Mouse (Mus musculus): Measurements from ENCODE around the gene Mars. TPM values are rescaled to one million over a fixed set of nuclear protein-coding genes. Genes with fewer than 3 reads are reported as not detected.

The Mars gene
- polyA plus RNA-seq, 1 experiment from 2014 or later = 108 TPM

DNA sequence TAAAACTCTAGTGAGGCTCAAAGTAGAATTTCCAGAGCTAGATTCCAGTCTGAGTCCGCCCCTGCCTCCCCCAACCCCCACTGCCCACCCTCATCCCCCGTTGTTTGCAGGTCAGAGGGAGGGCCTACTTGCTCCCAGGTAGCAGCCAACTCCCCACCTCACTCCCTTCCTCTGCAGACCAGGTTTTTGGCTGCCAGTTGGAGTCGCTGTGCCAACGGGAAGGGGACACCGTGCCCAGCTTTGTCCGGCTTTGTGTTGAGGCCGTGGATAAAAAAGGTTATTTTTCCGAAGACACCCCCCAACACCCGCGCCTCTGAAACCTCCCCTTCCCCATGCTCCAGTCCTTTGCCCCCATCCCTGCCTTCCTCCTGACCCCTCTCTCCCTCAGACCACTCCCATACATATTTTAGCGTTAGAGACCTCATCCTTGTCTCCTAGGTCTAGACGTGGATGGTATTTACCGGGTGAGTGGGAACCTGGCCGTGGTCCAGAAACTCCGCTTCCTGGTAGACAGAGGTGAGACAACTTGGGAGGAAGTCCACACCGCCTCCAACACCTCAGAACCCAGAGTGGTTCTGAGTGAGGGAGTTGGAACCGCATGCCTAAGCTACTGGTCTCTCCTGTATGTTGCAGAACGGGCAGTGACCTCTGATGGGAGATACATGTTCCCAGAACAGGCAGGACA lies 16.0 kb upstream of the Mars start:
- H3K27ac ChIP-seq (ENCODE audit: low read length) = no peak overlapping the region
- WGBS = 49% methylated on average over 18 of the region's 18 CpGs
- no peak overlapping the region for H3K9ac ChIP-seq (ENCODE audit: low read depth, low read length)
- H3K9me3 ChIP-seq (ENCODE audit: control insufficient read depth, low read length) = no peaks in the 10 kb centered on the region
- no peak overlapping the region for H3K4me3 ChIP-seq (ENCODE audit: low read length)
- H3K36me3 ChIP-seq (ENCODE audit: control insufficient read depth, insufficient read depth, low read length) = no peaks in the 10 kb centered on the region
- no peak overlapping the region for H3K4me2 ChIP-seq (ENCODE audit: low read depth, low read length)
- peaks cover 17% of the 10 kb centered on the region for H3K27me3 ChIP-seq (replicated peaks; ENCODE audit: control insufficient read depth, insufficient read depth, low read length)
- H3K4me1 ChIP-seq (ENCODE audit: control insufficient read depth, insufficient read depth, low read length) = peaks cover 18% of the 10 kb centered on the region
- no peak for ATAC-seq

DNA sequence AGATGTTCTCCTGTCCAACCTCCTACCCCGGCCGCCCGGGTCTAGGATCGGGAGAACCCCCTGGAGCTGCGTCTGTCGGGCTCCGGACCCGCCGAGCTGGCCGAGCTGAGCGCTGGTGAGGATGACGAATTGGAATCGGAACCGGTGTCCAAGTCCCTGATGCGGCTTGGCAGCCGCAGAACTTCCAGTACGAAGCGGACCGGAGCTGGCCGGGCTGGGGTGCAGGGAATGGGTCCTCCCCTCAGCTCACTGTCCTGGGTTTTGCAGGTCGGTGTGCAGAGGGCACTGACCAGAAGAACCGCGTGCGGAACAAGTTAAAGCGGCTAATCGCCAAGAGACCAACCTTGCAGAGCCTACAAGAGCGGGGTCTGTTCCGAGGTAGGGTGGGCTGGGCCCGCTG lies 15.2 kb upstream of the Mars start:
- Histone ChIP-seq H3K27me3 (replicated peaks; ENCODE audit: control insufficient read depth, insufficient read depth, low read length) (peaks cover 17% of the 10 kb centered on the region), H3K4me2 (ENCODE audit: low read depth, low read length) (peak overlapping the region; percentile 96), H3K9ac (ENCODE audit: low read depth, low read length) (peak overlapping the region; percentile 72), H3K4me1 (ENCODE audit: control insufficient read depth, insufficient read depth, low read length) (peaks cover 19% of the 10 kb centered on the region), H3K9me3 (ENCODE audit: control insufficient read depth, low read length) (no peaks in the 10 kb centered on the region), H3K36me3 (ENCODE audit: control insufficient read depth, insufficient read depth, low read length) (no peaks in the 10 kb centered on the region), H3K4me3 (ENCODE audit: low read length) (peak overlapping the region; percentile 62), H3K27ac (ENCODE audit: low read length) (no peak overlapping the region)
- ATAC-seq = no peak
- WGBS = 10% methylated on average over 29 of the region's 29 CpGs

DNA sequence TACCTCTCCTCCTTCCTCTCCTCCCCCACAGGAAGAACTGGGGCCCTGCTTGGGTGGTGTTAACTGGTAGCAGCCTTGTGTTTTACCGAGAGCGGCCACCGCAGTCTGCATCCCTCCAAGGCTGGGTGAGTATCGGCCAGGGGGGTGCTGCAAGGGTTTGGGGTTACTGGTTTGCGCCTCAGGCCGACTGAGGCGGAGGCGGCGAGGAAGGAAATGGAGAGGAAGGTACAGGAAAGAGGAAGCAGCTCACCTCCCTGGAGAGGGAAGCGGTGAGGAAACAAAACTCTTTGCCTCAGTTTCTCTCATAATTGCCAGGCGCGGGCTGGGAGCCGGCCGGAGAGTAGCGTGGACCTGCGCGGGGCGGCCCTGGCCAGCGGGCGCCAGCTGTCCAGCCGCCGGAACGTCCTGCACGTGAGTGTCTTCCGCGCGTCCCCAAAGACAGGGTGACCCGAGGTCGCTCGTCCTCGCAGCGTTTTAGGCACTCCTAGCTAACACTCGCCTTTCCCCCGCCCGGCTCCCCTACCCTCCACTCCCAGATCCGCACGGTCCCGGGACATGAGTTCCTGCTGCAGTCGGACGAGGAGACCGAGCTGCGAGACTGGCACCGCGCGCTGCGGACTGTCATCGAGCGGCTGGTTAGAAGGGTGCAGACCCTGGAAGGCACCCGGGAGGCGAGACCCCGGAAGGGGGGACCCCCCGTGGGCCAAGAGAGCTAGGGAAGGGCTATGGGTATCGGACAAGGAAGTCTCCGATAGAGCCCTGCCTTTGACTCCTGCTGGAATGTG lies 14.6 kb upstream of the Mars start:
- Histone ChIP-seq H3K9ac (ENCODE audit: low read depth, low read length) (peak overlapping the region; percentile 72), H3K4me1 (ENCODE audit: control insufficient read depth, insufficient read depth, low read length) (peaks cover 19% of the 10 kb centered on the region), H3K36me3 (ENCODE audit: control insufficient read depth, insufficient read depth, low read length) (no peaks in the 10 kb centered on the region), H3K27me3 (replicated peaks; ENCODE audit: control insufficient read depth, insufficient read depth, low read length) (peaks cover 17% of the 10 kb centered on the region), H3K4me2 (ENCODE audit: low read depth, low read length) (peak overlapping the region; percentile 96), H3K4me3 (ENCODE audit: low read length) (peak overlapping the region; percentile 62), H3K9me3 (ENCODE audit: control insufficient read depth, low read length) (no peaks in the 10 kb centered on the region), H3K27ac (ENCODE audit: low read length) (no peak overlapping the region)
- 2% methylated on average over 54 of the region's 54 CpGs for WGBS
- ATAC-seq = peak; percentile 55

DNA sequence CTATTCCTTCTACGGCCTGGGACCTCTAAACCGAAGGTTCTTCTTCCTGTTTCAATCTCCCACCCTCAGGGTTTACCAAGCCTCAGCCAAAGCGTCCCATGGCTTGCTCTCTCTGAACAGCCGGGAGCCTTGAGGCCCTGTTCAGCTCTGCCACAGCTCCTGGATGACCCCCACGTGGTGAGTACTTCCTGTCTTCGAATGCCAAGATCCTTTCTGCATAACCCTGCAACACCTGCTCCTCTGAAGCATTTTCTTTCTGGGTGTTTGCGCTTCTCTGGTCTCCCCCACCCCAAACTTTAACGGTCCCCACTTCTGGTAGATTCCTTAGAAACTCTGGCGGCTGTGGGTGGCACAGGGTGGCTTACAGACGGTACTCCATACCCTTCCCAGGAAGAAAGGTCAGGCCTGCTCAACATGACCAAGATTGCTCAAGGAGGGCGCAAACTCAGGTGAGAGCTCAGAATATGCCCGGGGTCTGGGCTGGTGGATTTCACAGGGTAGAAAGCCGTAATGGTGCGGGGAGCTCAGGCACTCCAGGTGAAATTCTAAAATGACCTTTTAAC lies 13.9 kb upstream of the Mars start:
- Histone ChIP-seq H3K4me3 (ENCODE audit: low read length) (peak overlapping the region; percentile 62), H3K27ac (ENCODE audit: low read length) (no peak overlapping the region), H3K4me1 (ENCODE audit: control insufficient read depth, insufficient read depth, low read length) (peaks cover 19% of the 10 kb centered on the region), H3K36me3 (ENCODE audit: control insufficient read depth, insufficient read depth, low read length) (no peaks in the 10 kb centered on the region), H3K27me3 (replicated peaks; ENCODE audit: control insufficient read depth, insufficient read depth, low read length) (peaks cover 17% of the 10 kb centered on the region), H3K9ac (ENCODE audit: low read depth, low read length) (peak overlapping the region; percentile 72), H3K9me3 (ENCODE audit: control insufficient read depth, low read length) (no peaks in the 10 kb centered on the region), H3K4me2 (ENCODE audit: low read depth, low read length) (peak overlapping the region; percentile 96)
- ATAC-seq = no peak; the same call in 1 of the 2 replicates
- 37% methylated on average over 14 of the region's 14 CpGs for WGBS

DNA sequence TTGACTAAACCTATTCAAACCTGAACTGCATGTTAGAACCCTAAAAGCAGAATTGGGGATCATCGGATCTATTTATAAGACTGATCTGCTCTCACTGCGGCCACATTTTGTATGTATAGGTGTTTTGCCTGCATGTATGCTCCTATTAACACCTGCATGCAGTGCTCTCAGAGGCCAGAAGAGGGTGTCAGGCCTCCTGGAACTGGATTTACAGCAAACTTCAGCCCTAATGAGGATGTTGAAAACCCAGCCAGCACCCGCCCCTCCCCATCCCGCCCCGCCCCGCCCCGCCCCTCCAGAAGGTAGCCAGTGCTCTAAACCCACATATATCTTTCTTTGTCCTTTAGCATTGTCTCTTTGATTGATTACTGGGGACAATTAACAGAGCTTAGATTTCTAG lies 12.9 kb upstream of the Mars start:
- H3K4me3 ChIP-seq (ENCODE audit: low read length) = no peak overlapping the region
- no peak overlapping the region for H3K27ac ChIP-seq (ENCODE audit: low read length)
- no peaks in the 10 kb centered on the region for H3K9me3 ChIP-seq (ENCODE audit: control insufficient read depth, low read length)
- H3K4me1 ChIP-seq (ENCODE audit: control insufficient read depth, insufficient read depth, low read length) = peaks cover 19% of the 10 kb centered on the region
- ATAC-seq = peak; percentile 15; the same call in 1 of the 2 replicates
- no peaks in the 10 kb centered on the region for H3K36me3 ChIP-seq (ENCODE audit: control insufficient read depth, insufficient read depth, low read length)
- H3K27me3 ChIP-seq (replicated peaks; ENCODE audit: control insufficient read depth, insufficient read depth, low read length) = peaks cover 16% of the 10 kb centered on the region
- H3K4me2 ChIP-seq (ENCODE audit: low read depth, low read length) = no peak overlapping the region
- 9% methylated on average over 7 of the region's 7 CpGs for WGBS
- no peak overlapping the region for H3K9ac ChIP-seq (ENCODE audit: low read depth, low read length)

DNA sequence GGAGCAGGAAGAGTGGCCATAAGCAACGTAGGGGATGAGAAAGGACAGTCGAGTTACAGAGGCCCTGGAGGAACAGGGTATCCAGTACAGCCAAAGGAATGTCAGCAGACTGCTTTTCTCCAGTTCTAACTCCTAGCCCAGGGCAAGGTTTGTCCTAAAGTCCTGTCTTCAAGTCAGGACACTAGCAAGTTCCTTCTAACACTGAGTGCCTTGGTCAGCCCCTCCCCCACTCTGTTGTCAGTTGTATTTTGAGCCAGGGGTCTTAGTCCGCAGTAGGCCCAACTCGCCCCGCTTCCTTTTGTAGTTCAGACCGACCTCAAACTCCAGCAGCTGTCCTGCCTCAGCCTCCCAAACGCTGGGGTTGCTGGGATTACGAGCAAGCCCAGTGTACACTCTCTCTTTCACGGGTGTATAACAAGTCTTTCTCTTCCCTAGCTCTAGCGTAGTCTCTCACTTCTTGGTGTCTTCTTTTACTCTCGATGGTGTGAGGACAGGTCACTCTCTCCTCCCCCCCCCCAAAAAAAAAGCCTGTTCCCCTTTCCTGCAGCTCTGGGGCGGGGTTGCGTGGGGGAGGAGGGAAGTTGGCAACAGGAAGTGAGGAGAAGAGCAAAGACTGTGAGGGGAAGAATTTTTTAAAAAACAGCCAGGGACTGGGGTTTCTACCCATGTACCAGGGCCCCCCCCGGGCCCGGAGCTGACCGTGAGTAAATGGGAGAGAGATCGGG lies 11.7 kb upstream of the Mars start:
- Histone ChIP-seq H3K4me1 (ENCODE audit: control insufficient read depth, insufficient read depth, low read length) (peaks cover 19% of the 10 kb centered on the region), H3K27ac (ENCODE audit: low read length) (no peak overlapping the region), H3K27me3 (replicated peaks; ENCODE audit: control insufficient read depth, insufficient read depth, low read length) (peaks cover 14% of the 10 kb centered on the region), H3K4me2 (ENCODE audit: low read depth, low read length) (no peak overlapping the region), H3K9ac (ENCODE audit: low read depth, low read length) (no peak overlapping the region), H3K9me3 (ENCODE audit: control insufficient read depth, low read length) (no peaks in the 10 kb centered on the region), H3K4me3 (ENCODE audit: low read length) (peak overlapping the region; percentile 18), H3K36me3 (ENCODE audit: control insufficient read depth, insufficient read depth, low read length) (no peaks in the 10 kb centered on the region)
- WGBS = 76% methylated on average over 17 of the region's 17 CpGs
- no peak for ATAC-seq

DNA sequence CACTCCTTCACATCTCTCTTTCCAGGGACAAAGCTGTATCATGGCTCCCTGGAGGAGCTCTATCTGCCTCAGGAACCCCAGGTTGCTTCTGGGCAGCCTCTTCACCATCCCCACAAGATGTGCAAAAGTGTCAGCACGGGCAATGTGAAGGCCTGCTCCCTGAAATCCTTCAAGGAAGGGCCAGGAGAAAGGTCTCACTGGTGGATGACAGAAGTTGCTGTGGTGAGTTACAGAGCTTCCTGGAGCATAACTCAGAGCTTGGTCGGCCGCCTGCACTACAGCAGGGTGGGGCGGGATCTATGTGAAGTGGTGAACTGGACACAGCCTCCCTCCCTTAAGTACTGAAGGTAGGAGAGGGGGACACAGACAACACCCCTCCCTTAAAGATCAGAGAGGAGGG lies 11.1 kb upstream of the Mars start:
- ATAC-seq = no peak
- no peak overlapping the region for H3K4me3 ChIP-seq (ENCODE audit: low read length)
- 0 out of 2 replicates have a peak overlapping the region, but pooled peaks have one; percentile 2 for H3K9ac ChIP-seq (ENCODE audit: low read depth, low read length)
- no peaks in the 10 kb centered on the region for H3K9me3 ChIP-seq (ENCODE audit: control insufficient read depth, low read length)
- H3K27ac ChIP-seq (ENCODE audit: low read length) = 0 out of 2 replicates have a peak overlapping the region, but pooled peaks have one; percentile 8
- peaks cover 9% of the 10 kb centered on the region for H3K27me3 ChIP-seq (replicated peaks; ENCODE audit: control insufficient read depth, insufficient read depth, low read length)
- H3K4me2 ChIP-seq (ENCODE audit: low read depth, low read length) = no peak overlapping the region
- peaks cover 19% of the 10 kb centered on the region for H3K4me1 ChIP-seq (ENCODE audit: control insufficient read depth, insufficient read depth, low read length)
- H3K36me3 ChIP-seq (ENCODE audit: control insufficient read depth, insufficient read depth, low read length) = no peaks in the 10 kb centered on the region
- 54% methylated on average over 4 of the region's 4 CpGs for WGBS

DNA sequence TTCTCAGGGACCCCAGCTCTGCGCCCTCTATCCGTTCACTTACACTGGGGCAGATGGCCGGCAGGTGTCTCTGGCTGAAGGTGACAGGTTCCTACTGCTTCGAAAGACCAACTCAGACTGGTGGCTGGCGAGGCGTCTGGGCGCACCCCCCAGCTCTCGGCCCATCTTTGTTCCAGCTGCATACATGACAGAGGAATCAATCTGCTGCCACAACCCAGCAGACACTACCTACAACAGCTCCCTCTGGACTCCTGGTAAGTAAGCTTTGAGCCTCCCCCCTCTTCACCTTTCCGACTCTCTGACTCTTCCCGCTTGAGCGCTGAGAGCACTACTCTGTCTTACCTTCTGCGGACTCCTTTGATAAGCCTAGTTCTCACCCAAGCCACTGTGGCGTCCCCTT lies 10.6 kb upstream of the Mars start:
- no peaks in the 10 kb centered on the region for H3K36me3 ChIP-seq (ENCODE audit: control insufficient read depth, insufficient read depth, low read length)
- H3K4me2 ChIP-seq (ENCODE audit: low read depth, low read length) = no peak overlapping the region
- no peaks in the 10 kb centered on the region for H3K9me3 ChIP-seq (ENCODE audit: control insufficient read depth, low read length)
- no peak for ATAC-seq
- H3K4me1 ChIP-seq (ENCODE audit: control insufficient read depth, insufficient read depth, low read length) = peaks cover 19% of the 10 kb centered on the region
- H3K27me3 ChIP-seq (replicated peaks; ENCODE audit: control insufficient read depth, insufficient read depth, low read length) = 0 out of 2 replicates have a peak, but pooled peaks cover 5% of the 10 kb centered on the region
- WGBS = 58% methylated on average over 13 of the region's 13 CpGs
- H3K4me3 ChIP-seq (ENCODE audit: low read length) = no peak overlapping the region
- H3K27ac ChIP-seq (ENCODE audit: low read length) = no peak overlapping the region
- no peak overlapping the region for H3K9ac ChIP-seq (ENCODE audit: low read depth, low read length)

DNA sequence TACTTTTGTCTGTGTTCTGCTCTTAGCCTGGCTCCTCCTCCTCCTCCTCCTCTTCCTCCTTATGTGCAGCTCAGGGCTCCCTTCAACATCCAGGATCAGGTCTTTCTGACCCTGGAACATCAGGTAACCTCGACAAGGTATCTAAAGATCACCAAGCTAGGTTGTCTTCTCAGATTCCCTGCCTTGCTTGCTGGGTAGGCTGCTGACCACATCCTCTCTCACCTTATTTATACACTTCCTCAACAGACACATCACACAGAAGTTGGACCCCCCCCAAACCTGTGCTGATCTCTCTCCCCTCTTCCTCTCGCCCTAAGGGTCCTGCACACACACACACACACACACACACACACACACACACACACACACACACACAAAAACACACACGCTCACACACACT lies 10.0 kb upstream of the Mars start, which contains the start of gene Arhgap9:
TSS of gene Arhgap9 (plus strand) at position 344 of the 400 bp plus-strand sequence.
- 0 out of 2 replicates have a peak within 1 kb of the TSS, but pooled peaks have one; percentile 2 for H3K9ac ChIP-seq (ENCODE audit: low read depth, low read length)
- H3K4me3 ChIP-seq (ENCODE audit: low read length) = no peak within 1 kb of the TSS
- H3K27ac ChIP-seq (ENCODE audit: low read length) = 0 out of 2 replicates have a peak within 1 kb of the TSS, but pooled peaks have one; percentile 8
- ATAC-seq = no peak
- peaks cover 16% of the 10 kb centered on the region for H3K4me1 ChIP-seq (ENCODE audit: control insufficient read depth, insufficient read depth, low read length)
- H3K36me3 ChIP-seq (ENCODE audit: control insufficient read depth, insufficient read depth, low read length) = no peaks in the 10 kb centered on the region
- H3K4me2 ChIP-seq (ENCODE audit: low read depth, low read length) = no peak within 1 kb of the TSS
- 0 out of 2 replicates have a peak, but pooled peaks cover 5% of the 10 kb centered on the region for H3K27me3 ChIP-seq (replicated peaks; ENCODE audit: control insufficient read depth, insufficient read depth, low read length)
- 71% methylated on average over 3 of the region's 3 CpGs for WGBS
- H3K9me3 ChIP-seq (ENCODE audit: control insufficient read depth, low read length) = no peaks in the 10 kb centered on the region
